Mouse (Mus musculus): ENCODE results near the gene Jak2.

DNA sequence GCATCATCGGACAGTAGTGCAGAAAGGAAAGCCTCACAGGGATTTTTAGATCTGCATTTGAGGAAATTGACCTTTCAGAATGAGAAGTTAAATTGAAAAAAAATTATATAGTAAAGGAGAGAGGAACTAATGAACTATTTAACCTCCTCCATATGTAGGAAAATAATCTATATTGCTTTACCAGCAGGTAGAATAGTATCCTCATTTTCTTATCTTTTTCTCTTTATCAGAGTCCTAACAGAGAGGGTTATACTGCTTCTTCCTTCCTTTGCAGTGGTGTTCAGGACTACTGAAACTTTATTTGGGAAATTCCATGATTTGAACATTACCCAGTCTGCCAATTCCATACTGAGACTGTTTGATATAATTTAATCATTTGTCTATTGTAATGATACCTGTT, 45.7 kb downstream of the Jak2 start:
- TF ChIP-seq POLR2A (IDR thresholded peaks at IDR 0.05; ENCODE audit: control insufficient read depth, low read depth, low read length) (no peak), CTCF (IDR thresholded peaks at IDR 0.05; ENCODE audit: control insufficient read depth, insufficient read depth, insufficient replicate concordance, low read depth, low read length) (no peak)

Measured in testis, adult 2 months (tissue).